Mouse (Mus musculus): Measurements from ENCODE around the gene Ugt2b34. TPM values are rescaled to one million over a fixed set of nuclear protein-coding genes. Genes with fewer than 3 reads are reported as not detected.

The Ugt2b34 gene
- not detected in 2 replicates for polyA plus RNA-seq (2016; fragmentation: Nextera tagmentation; extraction: Ambion mirVana)

DNA sequence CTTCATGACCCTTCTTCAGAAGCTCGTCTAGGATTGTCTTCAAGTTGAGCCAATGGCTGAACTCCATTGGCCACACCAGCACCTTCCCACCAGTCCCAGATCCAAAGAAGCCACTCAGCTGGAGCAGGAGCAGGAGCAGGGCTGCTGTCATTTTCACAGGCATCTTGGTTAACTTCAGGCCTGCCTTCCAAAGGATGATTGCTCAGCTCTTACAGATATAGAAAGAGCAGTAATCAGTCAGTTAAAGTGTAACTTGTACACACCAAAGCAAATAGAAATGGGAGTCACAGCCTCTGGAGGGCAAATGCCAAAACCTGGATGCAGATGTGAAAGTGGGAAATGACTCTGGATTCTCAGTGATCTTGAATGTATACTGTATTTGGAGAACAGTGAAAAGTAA is at the start of gene Ugt2b34:
TSS of gene Ugt2b34 (minus strand) at position 180 of the 400 bp plus-strand sequence.
- H3K4me1 ChIP-seq: no peaks in the 10 kb centered on the region
- no peak within 1 kb of the TSS for H3K27ac ChIP-seq
- no peaks in the 10 kb centered on the region for H3K27me3 ChIP-seq (ENCODE audit: low read depth, poor library complexity, severe bottlenecking)
- no peaks in the 10 kb centered on the region for H3K9me3 ChIP-seq (replicated peaks)
- DNase-seq (ENCODE audit: low spot score): no peak
- no peak within 1 kb of the TSS for H3K4me3 ChIP-seq
- no peaks in the 10 kb centered on the region for H3K36me3 ChIP-seq
- 74% methylated on average over 1 of the region's 1 CpGs for WGBS

DNA sequence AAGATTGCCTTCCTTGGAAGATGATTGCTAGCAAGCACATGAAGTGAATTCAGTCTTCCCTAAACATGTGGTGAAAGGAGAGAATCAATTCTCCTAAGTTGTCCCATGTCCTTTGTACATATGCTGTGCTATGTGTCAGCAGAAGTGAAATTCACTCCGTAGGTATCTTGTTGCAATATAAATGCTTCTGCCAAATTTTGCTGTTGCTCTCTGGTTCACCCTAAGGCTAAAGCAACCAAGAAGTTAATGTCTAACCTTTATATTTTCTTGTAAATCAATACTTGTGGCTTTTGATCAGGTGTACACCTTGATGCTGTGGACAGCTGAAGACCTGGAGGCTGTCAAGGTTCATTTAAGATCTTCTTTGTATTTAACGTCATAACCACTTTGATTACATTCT is 35.4 kb upstream of the Ugt2b34 start:
- Histone ChIP-seq H3K9me3 (replicated peaks) (no peaks in the 10 kb centered on the region), H3K27me3 (ENCODE audit: low read depth, poor library complexity, severe bottlenecking) (no peaks in the 10 kb centered on the region), H3K36me3 (no peaks in the 10 kb centered on the region), H3K4me3 (no peak overlapping the region), H3K4me1 (no peaks in the 10 kb centered on the region), H3K27ac (no peak overlapping the region)
- WGBS: 93% methylated on average over 2 of the region's 2 CpGs
- no peak for DNase-seq (ENCODE audit: low spot score)

DNA sequence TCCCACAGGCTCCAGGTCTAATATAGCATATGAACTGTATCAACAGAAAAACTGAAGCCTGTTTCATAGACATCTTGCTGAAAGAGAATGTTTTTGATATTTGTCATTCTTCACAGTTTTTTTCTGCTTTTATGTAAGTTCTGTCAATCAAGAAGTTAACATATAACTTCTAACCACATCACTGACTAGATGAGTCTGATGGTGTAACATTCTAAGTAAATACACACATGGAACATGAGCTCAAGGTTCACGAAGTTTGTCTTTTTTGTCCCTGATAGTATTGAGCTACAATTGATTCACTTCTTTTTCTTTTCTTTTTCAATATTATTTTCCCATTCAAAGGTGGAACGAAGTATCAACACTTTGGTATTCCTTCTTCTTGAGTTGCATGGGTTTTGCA is 19.7 kb upstream of the Ugt2b34 start, which contains the start of gene Ugt2b1:
TSS of gene Ugt2b1 (minus strand) at position 105 of the 400 bp plus-strand sequence.
- Histone ChIP-seq H3K27me3 (ENCODE audit: low read depth, poor library complexity, severe bottlenecking) (no peaks in the 10 kb centered on the region), H3K4me3 (no peak within 1 kb of the TSS), H3K4me1 (no peaks in the 10 kb centered on the region), H3K36me3 (no peaks in the 10 kb centered on the region), H3K27ac (no peak within 1 kb of the TSS), H3K9me3 (replicated peaks) (no peaks in the 10 kb centered on the region)
- DNase-seq (ENCODE audit: low spot score): no peak
- 78% methylated on average over 2 of the region's 2 CpGs for WGBS

DNA sequence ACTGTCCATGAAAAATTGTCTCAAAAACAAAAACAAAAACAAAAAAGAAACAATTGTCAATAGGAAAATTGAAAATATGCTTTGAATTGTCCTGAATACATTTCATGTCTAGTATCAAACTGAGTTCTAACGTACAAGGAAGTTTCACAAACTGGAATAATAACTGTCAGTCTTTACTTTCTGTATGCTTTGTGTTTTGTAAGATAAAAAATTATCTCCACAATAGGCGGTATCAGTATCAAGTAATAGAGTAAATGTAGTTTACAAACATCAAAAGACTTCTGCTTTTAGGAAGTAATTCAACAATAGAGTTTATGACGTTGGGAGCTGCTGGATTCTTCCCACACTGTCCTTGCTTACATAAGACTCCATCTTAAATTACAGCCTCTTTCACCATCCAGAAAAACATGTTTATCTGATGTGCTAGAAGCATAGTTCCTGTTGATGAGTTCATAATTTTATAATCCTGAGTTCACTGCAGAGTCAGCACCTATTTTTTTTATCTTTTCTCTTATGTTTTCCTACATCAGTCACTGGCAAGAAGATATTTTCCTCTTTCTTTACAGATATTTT is 14.0 kb upstream of the Ugt2b34 start:
- H3K27me3 ChIP-seq (ENCODE audit: low read depth, poor library complexity, severe bottlenecking): no peaks in the 10 kb centered on the region
- WGBS: 79% methylated on average over 3 of the region's 3 CpGs

DNA sequence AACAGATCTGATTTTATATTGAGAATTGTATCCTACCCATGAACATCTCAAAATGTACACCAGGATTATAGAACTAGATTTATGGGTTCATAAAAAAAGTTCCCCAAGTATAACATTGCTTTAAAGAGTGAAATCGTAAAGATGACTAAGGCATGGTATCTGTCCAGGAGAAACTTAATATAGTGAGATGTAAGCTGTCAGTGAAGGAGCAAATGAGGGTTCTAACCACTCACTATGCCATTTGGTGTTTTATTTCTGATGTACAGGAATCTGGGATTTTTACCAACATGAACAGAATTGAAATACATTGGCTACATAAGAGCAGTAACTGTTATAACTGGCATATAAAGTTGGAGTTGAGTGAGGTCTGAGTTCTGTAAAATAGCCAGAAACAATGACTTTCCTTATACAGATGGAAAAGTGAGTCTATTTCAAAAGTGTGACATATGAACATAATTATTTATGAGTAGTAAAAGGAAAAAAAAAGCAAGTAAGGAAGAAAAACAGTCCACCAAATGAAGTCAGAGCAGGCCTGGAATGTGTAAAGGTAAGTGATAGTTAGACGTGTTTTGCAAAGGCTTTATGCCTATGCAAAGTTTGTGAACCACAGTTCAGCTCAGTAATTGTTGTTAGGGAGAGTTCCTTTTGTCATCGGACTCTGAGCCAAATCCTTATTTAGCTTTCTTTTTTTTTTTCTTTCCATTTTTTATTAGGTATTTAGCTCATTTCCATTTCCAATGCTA is 4.8 kb upstream of the Ugt2b34 start:
- Histone ChIP-seq H3K9me3 (replicated peaks) (no peaks in the 10 kb centered on the region), H3K27me3 (ENCODE audit: low read depth, poor library complexity, severe bottlenecking) (no peaks in the 10 kb centered on the region), H3K4me3 (no peak overlapping the region), H3K36me3 (no peaks in the 10 kb centered on the region), H3K27ac (no peak overlapping the region), H3K4me1 (no peaks in the 10 kb centered on the region)
- 91% methylated on average over 3 of the region's 3 CpGs for WGBS
- DNase-seq (ENCODE audit: low spot score): no peak

More for the DNA sequence above, 14.0 kb upstream of the Ugt2b34 start:
- no peaks in the 10 kb centered on the region for H3K4me1 ChIP-seq
- DNase-seq (ENCODE audit: low spot score): no peak
- no peak overlapping the region for H3K4me3 ChIP-seq
- H3K27ac ChIP-seq: no peak overlapping the region
- H3K36me3 ChIP-seq: no peaks in the 10 kb centered on the region
- no peaks in the 10 kb centered on the region for H3K9me3 ChIP-seq (replicated peaks)

DNA sequence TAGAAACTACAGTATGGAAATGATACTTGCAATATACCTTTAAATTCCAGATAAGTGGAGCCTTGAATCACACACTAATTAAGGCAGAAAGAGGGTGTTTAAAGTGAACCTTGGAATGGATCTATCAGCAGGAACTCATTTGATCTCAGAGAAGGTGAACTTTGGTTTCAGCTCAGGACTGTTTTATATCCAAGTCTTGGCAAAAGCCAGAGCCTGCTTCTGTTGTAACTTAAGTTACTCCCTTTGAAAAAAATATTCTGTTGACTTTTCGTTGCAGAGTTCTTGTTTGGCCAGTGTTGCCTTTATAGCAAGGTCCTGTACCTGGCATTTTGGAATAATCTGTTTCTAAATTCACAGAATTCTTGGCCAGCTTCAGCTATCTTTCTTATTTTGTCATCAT is 4.0 kb upstream of the Ugt2b34 start:
- Histone ChIP-seq H3K27me3 (ENCODE audit: low read depth, poor library complexity, severe bottlenecking) (no peaks in the 10 kb centered on the region), H3K27ac (no peak overlapping the region), H3K36me3 (no peaks in the 10 kb centered on the region), H3K9me3 (replicated peaks) (no peaks in the 10 kb centered on the region), H3K4me1 (no peaks in the 10 kb centered on the region), H3K4me3 (no peak overlapping the region)
- WGBS: 90% methylated on average over 1 of the region's 1 CpGs
- DNase-seq (ENCODE audit: low spot score): no peak

DNA sequence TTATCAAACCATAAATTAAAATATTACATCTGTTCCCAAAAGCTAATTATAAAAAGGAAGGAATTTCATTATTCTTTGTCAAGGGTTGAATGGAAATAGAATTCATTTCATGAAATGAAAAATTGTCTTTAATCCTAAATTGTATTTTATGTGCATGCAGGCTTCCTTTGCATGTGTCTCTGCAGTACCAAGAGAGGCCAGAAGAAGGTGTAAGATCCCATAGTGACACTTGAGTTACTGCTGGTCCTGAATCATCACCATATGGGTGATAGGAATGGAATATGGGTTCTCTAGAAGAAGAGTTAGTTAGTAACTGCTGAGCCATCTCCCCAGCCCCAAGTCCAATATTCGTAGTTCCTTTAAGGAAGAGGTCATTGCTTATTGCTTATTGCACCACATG is 16.8 kb downstream of the Ugt2b34 start:
- Histone ChIP-seq H3K4me1 (no peaks in the 10 kb centered on the region), H3K27ac (no peak overlapping the region), H3K9me3 (replicated peaks) (no peaks in the 10 kb centered on the region), H3K36me3 (no peaks in the 10 kb centered on the region), H3K4me3 (no peak overlapping the region), H3K27me3 (ENCODE audit: low read depth, poor library complexity, severe bottlenecking) (no peaks in the 10 kb centered on the region)
- DNase-seq (ENCODE audit: low spot score): no peak
- 83% methylated on average over 1 of the region's 1 CpGs for WGBS

DNA sequence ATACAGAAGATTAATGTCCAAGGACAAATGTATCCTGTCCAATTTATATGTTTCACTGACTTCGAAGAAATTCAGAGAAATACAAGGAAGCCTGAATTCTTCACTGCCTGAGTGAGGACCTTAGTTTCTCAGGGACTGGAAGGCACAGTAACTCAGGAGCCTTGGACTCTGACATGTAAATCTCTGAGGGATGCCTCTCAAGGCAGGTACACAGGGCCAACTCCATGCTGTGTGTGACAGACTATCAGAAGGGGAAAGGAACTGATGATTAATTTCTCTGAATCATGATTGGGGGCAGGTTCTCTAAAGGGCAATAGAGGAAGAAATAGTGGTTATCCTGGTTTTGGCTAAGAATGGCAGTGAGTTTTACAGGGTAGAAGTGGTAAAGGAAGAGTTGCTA is 18.3 kb downstream of the Ugt2b34 start:
- H3K27me3 ChIP-seq (ENCODE audit: low read depth, poor library complexity, severe bottlenecking): no peaks in the 10 kb centered on the region
- H3K9me3 ChIP-seq (replicated peaks): no peaks in the 10 kb centered on the region
- no peak overlapping the region for H3K4me3 ChIP-seq
- no peak for DNase-seq (ENCODE audit: low spot score)
- no peaks in the 10 kb centered on the region for H3K4me1 ChIP-seq
- H3K27ac ChIP-seq: no peak overlapping the region
- no peaks in the 10 kb centered on the region for H3K36me3 ChIP-seq
- WGBS: 82% methylated on average over 1 of the region's 1 CpGs

DNA sequence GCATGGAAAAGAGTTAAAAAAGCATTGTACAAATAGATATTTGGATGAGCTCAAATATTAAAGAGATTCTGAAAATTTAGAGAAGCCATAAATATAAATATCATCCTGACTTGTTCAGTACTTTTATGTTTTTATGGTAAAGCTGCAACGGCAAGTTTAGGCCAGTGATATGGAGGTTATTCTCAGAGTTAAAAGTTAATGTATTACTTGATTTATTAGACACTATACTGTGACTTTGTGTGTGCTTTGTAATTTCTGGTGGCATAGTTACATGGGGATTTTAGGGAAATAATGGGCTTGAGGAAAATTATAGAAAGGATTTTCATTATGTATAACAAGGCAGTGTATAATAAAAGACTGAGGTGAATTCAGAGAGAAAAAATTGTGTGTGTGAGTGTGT is 19.7 kb downstream of the Ugt2b34 start:
- H3K4me3 ChIP-seq: no peak overlapping the region
- H3K9me3 ChIP-seq (replicated peaks): no peaks in the 10 kb centered on the region
- no peaks in the 10 kb centered on the region for H3K36me3 ChIP-seq
- H3K4me1 ChIP-seq: no peaks in the 10 kb centered on the region
- DNase-seq (ENCODE audit: low spot score): no peak
- H3K27me3 ChIP-seq (ENCODE audit: low read depth, poor library complexity, severe bottlenecking): no peaks in the 10 kb centered on the region
- no peak overlapping the region for H3K27ac ChIP-seq
- WGBS: 89% methylated on average over 1 of the region's 1 CpGs

DNA sequence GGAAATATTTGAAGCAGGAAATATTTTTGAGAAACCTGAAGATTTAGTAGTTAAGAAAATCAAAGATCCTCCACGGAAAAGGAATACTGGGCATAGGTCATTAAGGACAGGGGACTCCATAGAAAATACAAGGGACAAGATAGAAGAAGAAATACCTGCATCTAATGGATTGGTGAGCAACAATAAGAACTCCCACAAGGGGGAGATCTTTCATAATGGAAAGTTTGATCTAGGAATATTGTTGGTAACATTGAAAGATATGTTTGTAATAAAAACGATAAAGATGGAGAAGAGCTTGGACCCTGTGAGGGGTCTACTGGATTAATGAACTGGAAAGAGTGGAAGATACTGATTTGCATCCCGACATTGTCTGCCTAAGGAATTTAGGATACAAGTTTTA is 20.1 kb downstream of the Ugt2b34 start:
- DNase-seq (ENCODE audit: low spot score): no peak
- Histone ChIP-seq H3K4me1 (no peaks in the 10 kb centered on the region), H3K27ac (no peak overlapping the region), H3K4me3 (no peak overlapping the region), H3K27me3 (ENCODE audit: low read depth, poor library complexity, severe bottlenecking) (no peaks in the 10 kb centered on the region), H3K36me3 (no peaks in the 10 kb centered on the region), H3K9me3 (replicated peaks) (no peaks in the 10 kb centered on the region)
- 51% methylated on average over 3 of the region's 3 CpGs for WGBS

DNA sequence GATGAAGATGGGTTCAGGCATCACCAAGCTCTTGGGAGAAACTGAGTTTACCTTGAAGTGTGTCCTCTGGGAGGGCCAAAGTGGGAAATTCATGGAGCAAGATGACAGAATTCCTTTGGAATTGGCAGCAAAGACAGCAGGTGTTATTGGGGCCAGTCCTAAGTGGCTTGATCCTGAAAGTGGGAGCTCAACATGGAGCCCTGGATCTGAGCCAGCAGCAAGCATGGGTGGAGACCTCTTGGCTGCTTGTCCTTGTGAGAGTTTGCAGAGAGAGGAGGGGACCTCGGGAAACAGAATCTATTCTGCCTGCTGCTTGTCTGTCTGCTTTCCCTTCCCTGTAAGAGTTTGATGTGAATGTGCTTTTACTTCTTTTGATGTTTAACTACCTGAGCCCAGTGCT is 34.9 kb downstream of the Ugt2b34 start:
- DNase-seq (ENCODE audit: low spot score): no peak
- 71% methylated on average over 1 of the region's 1 CpGs for WGBS
- H3K9me3 ChIP-seq (replicated peaks): no peaks in the 10 kb centered on the region
- no peak overlapping the region for H3K27ac ChIP-seq
- H3K4me1 ChIP-seq: no peaks in the 10 kb centered on the region
- no peaks in the 10 kb centered on the region for H3K36me3 ChIP-seq
- H3K4me3 ChIP-seq: no peak overlapping the region
- no peaks in the 10 kb centered on the region for H3K27me3 ChIP-seq (ENCODE audit: low read depth, poor library complexity, severe bottlenecking)

DNA sequence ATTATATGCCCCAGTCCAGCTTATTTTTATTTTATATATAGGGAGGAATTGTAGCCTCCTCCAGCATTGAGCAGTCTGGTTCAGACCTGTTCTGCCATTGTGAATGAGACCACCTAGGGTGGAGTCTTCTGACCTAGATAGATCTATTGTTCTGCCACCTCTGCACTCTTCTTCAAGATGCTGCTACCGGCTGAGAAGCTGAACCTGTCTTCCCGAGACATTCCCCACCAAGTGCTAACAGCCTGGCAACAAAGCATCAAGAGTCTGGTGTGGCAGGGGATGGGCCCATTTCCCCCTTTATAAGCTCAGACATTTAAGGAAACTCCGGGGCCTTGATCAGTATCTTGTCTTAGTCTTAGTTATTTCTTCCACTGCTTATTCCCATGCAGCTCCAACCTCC is 48.4 kb downstream of the Ugt2b34 start:
- H3K4me3 ChIP-seq: no peak overlapping the region
- no peaks in the 10 kb centered on the region for H3K36me3 ChIP-seq
- H3K9me3 ChIP-seq (replicated peaks): no peaks in the 10 kb centered on the region
- H3K27ac ChIP-seq: no peak overlapping the region
- no peaks in the 10 kb centered on the region for H3K27me3 ChIP-seq (ENCODE audit: low read depth, poor library complexity, severe bottlenecking)
- WGBS: 50% methylated on average over 3 of the region's 3 CpGs
- DNase-seq (ENCODE audit: low spot score): no peak
- H3K4me1 ChIP-seq: no peaks in the 10 kb centered on the region

DNA sequence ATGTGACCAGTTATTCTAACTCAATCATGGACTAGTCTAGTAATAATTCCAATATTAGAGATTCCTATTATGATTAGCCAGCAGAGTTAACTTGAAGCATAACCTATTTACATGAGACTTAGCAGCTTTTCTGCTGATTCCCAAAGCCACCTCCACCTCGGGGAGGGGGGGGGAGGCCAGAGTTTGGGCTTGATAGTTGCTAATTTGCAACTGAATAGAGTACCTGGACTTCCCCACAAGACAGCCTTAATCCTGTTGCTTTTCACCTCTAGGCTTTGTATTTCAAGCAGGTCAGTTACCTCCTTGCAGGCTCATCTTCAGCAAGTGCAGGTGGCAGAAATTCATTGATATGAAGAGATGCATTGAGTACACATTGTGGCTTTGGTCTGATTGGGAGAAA is 49.1 kb downstream of the Ugt2b34 start:
- Histone ChIP-seq H3K4me3 (no peak overlapping the region), H3K27ac (no peak overlapping the region), H3K27me3 (ENCODE audit: low read depth, poor library complexity, severe bottlenecking) (no peaks in the 10 kb centered on the region), H3K36me3 (no peaks in the 10 kb centered on the region), H3K4me1 (no peaks in the 10 kb centered on the region), H3K9me3 (replicated peaks) (no peaks in the 10 kb centered on the region)
- WGBS: 34% methylated on average over 1 of the region's 1 CpGs
- DNase-seq (ENCODE audit: low spot score): no peak
